Mouse (Mus musculus): ENCODE data around the gene Grasp.

The Grasp gene

DNA sequence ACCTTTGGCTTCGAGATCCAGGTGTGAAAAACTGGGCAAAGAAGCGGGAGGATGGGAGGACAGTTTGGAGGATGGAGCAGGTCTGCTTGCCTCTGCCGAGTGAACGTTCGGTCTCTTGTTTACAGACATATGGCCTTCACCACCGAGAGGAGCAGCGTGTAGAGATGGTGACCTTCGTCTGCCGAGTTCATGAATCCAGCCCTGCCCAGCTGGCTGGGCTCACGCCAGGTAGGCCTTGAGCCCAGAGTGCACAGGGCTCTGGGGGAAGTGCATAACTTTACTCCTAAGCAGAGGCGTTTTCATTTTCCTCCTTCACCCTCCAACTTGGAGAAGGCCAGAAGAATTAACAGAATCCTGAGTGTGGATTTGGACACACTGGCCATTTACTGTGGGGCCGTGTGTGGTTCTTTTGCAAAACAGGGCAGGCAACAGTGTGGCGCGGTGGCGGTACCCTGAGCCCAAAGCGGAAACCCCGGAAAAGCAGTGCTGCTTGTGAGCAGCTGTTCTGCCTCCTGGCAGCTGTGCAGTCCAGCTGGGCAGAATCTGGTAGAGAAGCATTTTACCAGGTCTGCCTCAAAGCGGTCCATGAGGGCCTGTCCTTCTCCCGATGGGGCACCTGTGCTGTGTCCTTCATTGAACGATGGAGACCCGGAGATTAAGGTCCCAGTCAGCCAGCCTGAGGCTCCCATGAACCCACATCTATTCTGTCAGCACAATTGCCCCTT, 5.0 kb downstream of the Grasp start:
- no peak for DNase-seq

DNA sequence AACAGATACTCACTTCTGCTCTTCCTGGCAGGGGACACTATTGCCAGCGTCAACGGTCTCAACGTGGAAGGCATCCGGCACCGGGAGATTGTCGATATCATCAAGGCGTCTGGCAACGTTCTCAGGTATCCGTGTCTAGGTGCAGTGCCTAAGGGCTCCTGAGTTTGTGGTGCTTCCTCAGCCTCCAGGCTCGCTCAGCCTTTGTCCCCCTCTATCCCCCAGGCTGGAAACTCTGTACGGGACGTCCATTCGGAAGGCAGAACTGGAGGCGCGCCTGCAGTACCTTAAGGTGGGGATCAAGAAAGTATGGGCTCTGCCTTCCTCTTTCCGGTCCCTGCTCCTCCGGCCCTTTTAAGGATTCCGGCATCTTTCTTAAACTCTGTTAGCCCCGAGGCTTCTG, 6.5 kb downstream of the Grasp start:
- no peak for DNase-seq

DNA sequence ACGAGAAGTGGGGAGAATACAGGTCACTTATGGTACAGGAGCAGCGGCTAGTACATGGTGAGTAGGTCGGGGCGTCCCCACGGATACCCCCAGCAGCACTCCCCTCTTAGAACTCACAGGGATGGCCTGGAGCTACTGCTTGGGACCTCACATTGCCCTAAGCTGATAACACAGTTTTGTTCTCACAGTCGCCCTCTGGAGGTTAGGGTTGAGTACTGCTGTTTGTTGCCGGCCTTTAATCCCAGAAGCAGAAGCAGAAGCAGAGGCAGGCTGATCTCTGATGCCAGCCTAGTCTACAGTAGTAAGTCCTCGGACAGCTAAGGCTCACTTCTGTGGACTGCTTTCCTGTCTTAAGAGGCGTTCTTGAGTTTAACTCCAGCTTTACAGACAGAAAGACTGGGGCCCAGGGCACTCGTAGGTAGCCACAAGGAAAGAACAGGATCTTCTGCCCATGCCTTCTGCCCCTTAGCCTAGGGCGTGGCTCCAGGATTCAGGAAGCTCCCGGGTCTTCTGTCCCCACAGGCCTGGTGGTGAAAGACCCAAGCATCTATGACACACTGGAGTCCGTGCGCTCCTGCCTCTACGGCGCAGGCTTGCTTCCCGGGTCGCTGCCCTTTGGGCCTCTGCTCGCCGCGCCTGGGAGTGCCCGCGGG, 7.1 kb downstream of the Grasp start:
- peak; percentile 43 to 47 for DNase-seq

DNA sequence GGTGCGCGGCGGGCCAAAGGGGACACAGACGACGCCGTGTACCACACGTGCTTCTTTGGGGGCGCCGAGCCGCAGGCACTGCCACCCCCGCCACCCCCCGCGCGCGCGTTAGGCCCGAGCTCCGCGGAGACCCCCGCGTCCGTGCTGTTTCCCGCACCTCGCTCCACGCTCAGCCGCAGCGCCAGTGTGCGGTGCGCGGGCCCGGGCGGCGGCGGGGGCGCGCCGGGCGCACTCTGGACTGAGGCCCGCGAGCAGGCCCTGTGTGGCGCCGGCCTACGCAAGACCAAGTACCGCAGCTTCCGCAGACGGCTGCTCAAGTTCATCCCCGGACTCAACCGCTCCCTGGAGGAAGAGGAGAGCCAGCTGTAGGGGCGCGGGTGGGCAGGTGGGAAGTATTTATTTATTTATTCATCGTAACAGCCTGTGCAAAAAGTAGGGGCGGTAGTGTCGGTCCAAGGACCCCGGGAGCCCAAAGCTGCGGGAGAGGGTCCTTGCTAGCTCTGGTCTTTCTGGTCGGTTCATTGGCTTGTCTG, 7.7 kb downstream of the Grasp start:
- no peak for DNase-seq

DNA sequence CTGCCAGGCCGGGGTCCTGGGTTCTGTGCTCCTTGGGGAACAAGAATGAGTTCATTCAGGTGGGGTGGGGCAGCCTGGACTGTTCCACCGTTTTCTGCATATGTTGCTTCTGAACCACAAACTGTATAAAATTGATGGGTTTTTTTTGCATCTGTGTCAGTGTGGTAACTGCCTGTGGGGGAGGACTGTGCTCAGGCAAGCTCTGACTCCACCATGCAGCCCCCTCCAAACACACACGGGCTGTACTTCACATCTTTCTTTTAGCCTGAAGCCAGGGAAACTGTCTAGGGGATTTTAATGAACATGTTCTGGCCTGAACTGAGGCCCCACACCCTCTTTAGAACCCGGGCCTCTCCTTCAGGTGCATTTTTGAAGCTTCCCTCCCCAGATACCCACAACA, 8.6 kb downstream of the Grasp start:
- DNase-seq, result no peak

DNA sequence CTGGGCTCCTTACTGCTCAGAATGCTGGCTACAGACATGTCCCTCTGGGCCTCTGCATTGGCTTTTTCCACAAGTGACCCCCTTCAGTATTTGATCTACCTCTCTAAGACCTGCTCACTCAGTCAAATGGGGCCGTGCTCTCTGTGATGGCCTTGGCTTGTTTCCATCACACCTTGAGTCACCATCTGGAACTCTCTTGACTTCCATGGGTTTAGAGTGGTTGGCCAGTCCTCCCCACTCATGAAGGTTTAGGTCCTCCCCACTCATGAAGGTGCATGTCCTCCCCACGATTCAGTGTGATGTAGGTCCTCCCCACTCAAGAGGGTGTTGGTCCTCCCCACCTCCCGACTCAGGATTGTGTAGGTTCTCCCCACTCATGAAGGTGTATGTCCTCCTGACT, 9.2 kb downstream of the Grasp start:
- DNase-seq, result no peak

DNA sequence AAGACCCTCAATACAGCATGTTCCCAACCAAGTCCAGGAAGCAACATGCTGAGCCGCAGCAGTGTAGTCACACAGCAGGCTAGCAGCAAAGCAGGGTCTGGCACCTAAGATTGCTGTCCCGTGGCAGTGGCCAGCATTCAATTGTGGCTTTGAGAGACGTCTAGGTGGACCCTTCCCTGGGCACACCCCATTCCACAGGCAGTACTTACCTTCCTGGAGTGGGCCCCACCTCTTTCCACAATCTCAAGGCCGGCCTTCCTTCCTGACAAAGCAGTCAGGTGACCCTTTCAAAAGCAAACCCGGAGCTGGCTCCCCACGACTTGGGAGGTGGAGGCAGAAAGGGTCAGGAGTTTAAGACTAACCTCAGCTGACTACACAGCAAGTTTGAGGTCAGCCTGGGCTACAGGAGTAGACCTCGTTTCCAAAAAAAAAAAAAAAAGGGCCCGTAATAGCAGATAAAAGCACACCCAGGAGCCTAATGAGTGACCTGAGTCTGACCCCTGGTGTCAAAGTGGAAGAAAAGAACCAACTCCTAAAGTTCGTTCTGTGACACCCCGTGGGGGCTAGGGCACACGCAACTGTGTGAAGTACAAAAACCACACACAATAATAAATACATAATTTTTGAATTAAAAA, 9.8 kb downstream of the Grasp start:
- no peak for DNase-seq

DNA sequence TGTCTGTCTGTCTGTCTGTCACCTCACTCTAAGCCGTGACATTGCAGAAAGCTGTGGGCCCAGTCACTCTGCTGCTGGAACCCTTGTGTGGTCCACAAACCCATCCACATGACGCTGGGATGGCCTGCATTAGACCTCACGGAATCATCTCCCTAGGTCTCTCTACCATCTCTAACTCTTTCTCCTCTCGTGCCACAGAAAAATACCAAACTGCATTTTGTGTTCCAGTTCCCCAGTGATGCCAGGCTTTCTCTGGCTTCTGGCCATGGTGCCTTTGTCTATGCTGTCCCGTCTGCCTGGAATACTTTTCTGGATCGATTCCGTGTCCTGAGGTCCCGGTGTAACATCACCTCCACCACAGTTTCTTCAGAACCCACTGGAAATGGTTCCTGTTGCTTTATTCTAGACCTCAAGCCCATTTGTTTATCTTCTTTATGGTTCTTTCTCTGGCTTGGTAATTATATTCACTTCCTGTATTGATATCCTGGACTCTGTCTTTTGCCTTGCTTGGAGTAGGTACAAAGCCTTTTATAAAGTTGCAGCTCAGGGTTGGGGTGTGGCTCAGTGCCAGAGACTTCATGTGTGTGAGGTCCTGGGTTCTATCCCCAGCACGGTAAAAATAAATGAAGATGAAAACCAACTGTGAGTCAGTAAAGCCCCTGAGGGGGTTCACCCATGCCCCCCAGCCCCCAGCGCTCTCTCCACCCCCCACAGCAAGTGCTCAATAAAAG, 10.8 kb downstream of the Grasp start:
- no peak for DNase-seq

DNA sequence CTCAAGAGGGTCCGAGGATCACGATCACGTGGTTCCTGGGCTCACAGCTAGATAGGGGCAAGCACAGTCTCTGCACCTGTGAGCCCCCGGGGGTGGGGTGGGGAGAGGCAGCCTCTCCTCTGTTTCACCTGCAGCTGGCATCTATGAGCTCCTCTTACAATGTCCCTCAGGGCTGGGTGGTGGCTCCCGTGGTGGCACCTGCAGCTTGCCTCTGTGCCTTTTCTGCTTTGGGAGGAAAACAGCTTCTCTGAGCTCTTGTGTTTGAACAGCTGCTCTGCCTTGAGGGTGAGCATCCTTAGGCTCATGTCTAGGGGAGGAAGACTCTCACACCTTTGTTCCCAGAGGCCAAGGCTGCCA, 11.3 kb downstream of the Grasp start:
- no peak for DNase-seq

DNA sequence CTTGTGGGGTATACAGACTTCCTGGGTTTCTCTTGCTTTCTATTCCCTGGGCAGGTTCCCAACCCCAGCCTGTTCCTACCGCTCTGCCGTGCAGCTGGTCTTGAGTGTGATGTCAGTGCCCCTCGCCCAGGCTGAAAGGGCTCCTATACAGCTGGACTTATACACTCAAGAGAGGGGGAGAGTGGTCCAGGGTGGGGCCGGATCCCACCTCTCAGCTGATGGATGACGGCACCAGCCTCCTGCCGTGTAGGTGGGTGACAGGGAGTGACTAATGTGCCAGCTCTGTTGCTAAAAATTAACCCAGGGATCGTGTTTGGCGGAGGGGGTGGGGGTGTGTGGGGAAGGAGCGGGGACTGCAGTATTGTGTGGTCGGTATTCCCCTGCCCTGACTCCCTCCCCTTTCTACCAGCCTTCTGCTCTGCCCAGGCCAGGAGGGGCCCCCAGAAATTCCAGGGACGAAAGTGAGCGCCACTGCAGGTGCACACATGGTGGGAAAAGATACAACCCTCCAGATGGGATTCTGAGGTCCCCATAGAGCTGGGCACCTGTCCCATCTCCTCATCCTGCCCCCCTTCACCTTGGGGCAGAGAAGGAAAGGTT, 11.8 kb downstream of the Grasp start:
- DNase-seq, result no peak

DNA sequence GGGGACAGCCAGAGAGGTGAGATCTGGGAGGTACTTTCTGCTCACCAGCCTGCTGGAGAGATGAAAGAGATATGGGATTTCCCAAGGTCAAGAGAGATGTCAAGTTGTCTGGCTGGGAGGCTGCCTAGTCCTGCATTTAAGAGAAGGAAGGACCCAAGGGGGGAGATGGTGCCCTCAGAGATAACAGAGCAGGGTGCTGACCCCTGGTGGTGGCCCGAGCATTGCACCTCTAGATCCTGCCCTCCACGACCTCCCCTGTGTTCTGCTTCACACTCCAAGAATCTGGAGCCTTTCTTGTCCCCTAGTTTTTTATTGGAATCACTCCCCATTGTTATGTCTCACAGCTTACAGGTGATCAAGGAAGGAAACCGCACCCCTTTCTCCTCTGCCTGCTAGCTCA, 12.9 kb downstream of the Grasp start:
- peak; percentile 61 to 66 for DNase-seq

DNA sequence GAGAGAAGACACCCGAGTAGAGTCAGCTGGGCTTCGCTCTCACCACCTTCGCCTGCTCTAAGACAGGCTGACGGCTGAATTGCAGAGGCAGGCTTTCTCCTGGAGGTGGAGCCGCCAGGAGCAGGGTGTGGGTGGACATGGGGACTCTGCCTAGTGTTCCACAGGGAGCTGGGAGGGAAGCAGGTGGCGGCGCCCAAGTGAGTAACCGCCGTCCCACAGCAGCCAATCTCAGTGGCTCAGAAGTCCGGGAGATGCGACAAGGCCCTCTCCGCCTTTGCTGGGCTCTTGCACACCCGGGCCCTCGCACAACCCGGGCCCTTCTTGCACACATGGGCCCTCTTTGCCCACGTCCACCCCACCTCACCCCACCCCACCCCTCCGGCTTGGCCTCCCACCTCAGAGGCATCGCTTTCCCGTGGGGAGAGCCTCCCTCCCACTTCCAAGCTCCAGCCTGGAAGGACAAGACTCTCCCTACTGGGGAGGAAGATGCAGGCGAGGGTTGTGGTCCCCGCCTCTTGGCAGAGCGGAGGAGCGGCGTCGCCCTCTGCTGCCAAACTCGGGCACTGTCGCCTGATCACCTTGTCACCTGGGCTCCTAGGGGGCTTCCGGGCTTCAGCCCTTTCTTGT, 15.0 kb downstream of the Grasp start:
- DNase-seq, result peak; percentile 76 to 79

DNA sequence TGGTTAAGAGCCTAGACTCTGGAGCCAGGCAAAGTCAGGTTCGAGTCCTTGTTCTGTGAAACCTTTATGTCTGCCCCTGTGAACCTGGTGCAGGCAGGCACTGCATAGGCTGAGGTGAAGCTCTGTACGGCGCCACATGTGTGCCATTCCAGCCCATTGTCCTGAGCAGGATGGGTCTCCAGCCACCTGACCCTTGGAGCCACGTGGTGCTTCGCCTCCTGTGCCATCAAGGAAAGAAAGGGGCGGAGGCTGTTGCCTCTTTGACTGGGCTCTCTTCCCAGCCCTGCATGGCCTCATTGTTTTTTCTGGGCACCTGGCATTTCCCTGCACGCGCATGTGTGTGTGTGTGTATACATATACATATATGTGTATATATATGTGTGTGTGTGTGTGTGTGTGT, 15.8 kb downstream of the Grasp start:
- no peak for DNase-seq

DNA sequence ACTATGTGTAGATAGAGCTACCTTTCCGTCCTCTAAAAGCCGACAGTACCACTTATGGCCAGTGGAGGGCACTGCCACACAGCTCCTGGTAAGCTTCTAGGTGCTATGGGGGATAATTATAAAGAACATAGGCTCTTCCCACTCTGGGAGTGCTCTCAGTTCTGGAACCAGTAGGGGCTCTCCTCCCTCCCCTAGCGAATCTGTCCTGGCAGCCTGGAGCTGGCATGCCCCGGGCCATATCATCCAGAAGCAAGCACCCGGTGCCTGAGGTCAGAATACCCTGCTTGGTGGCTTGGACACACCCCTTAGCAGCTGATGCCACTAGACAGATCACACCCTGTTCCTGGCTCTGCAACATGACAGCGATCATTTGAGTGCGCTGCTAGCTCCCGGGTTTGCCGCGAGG, 16.8 kb downstream of the Grasp start:
- peak; percentile 90 to 93 for DNase-seq

DNA sequence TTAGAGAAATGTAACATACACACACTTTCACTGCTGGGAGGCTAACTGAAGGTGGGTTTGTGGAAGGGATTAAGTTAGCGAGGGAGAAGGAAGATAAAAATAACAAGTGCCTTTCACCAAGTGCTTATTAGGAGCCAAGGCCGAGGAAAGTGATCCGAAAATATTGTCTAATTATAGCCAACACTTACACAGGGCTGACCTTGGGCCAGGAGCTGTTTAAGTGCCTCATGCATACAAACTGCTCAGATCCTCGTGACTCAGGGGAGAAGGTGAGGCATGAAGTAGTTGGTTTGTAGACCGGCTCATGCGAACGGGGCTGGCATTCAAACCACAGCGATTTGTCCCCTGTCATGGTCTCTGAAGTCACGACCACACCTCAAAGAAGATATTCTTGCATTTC, 17.2 kb downstream of the Grasp start:
- DNase-seq, result no peak

DNA sequence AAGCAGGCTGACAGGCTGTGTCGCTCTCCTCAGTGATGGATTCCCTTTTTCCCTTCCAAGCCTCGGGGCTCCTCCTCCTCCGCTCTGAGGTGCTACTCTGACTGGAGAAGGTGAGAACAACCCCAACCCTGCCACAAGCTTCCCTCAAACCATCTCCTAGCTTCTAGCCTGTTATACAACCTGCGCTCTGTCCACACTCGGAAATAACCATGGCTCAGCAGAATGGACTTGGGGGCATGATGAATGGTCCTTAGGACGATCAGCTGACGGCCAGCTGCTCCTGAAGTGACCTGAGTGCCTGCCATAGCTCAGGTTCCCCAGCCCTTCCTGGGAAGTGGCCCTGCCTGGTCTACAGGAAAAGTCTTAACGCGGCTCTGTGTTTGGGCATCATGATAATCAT, 17.9 kb downstream of the Grasp start:
- DNase-seq, result no peak

DNA sequence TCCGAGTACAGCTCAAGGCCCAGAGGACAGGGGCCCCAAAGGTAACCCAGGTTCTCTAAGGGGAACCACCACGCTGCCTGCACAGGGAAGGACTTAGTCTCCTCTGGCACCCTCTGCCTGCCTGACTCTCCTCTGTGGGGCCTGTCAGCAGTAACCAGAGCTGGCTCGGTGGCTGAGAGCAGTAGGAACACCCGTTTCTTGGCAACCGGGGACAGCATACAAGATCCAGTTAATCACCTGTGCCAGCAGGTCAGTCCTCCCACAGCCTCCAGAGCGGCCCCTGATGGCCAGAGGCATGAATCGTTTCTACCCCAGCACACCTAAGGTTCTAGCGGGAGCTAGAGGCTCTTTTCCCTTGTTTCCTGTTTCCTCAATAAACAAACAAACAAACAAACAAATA, 18.7 kb downstream of the Grasp start:
- DNase-seq, result peak; percentile 86 to 89

DNA sequence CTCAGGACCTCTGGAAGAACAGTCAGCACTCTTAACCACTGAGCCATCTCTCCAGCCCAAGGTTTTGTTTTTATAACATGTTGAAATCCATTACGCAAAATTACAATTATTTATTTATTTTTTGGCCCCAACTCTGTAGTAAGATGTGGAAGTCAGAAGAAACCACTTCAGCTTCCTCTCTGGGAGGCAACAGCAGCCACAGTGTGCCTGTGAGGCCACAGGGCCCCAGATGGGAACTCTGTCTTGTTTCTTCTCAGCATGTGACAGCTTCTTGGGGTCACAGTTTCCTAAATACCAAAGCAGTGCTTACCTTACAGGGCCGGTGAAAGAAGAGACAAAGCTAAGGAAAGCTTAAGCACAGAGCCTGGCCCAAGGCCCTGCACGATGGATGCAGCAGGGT, 20.0 kb downstream of the Grasp start:
- no peak for DNase-seq

DNA sequence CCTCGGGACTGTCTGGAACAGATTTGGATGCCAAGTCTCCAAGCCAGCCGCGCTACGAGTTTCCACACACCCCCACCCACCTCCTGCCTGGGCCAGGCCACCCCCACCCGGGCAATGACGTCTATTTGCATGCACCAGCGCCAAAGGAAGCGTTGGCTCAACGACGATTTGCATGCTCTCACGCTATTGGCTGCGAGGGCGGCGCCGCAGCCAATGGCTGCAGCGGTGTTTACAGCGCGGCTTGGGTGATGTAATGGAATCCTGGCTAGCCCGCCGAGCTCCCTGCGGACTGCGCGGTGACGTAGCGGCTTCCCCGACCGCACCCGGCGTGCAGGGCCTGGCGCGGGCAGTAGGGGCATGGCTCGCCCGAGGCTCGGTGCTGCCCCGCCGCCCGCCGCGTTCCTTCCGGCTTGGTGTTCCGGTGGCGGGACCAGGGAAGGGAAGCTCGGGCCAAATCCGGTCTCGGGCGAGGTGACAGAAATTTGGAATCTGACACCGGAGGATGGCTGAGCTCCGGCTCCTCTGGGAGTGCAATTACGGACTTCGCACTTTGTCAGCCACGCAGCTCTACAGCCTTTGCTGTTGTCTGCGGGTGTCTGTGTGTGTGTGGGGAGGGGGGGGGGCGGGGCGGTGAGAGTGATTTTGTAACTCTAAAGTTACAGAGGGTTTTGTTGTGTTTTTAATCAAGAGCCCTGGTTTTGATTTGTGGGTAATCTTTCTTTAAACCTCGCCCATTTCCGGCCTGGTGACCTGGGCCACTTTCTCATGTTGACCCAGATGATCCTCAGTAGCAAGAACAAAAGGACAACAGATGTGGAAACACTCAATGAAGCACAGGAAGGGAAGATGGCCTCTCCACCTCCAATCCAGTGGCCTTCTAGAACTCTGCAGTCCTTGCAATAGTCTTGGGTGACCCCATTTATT, 22.5 kb downstream of the Grasp start:
- peak; percentile 93 to 97 for DNase-seq

DNA sequence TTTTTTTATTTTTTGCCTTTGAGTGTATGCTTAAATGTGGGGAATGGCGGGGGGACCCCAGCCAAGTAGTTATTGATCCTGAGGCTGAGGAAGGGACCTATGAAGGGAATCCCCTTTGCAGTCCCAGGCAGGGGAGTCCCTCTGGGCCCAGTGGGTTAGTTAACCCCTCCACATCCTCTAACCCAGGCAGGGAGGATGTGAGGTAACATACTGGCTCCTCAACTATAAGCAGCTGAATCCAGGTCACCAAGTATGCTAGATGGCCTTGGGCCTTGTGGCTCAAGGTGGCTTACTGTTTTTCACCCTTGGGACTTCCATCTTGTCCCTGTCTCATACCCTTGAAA, 23.1 kb downstream of the Grasp start:
- no peak for DNase-seq

DNA sequence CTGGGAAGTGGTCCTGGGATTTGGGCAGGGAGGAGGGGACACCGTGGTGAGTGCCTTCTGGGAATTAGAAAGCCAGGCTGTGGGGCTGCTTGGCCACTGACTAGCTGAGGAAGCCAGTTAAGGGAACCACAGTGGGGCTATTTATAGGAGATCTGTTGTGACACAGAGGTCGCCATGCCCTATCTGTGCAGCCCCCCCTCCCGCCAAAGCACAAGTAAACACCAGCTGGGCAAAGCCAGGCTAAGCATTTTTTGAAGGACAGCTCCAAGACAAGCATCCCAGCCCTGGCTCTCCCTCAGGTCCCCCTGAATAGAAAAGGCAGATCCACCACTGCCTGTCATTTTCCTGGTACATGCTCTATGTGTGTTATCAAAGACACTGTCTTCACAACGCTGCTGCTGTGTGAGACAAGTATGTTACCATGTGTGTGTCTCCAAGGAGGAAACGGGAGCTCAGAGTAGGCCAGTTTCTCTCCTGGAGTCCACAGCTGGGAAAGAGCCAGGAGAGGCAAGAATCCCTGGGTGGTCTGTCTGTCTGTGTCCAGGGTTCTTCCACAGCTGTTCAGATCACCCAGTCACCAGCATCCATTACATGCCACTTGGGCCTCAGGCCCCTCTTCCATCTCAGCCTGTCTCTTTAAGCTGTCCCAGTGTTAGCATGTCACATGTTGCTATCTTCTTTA, 24.2 kb downstream of the Grasp start:
- DNase-seq, result no peak

Measured in cerebellum, adult 18-20 months (tissue).